Mouse (Mus musculus): Measurements from ENCODE around the gene Tnnt3. TPM values are rescaled to one million over a fixed set of nuclear protein-coding genes. Genes with fewer than 3 reads are reported as not detected.

Tnnt3 gene
- polyA plus RNA-seq, 2 experiments, result 114 to 183 TPM

DNA sequence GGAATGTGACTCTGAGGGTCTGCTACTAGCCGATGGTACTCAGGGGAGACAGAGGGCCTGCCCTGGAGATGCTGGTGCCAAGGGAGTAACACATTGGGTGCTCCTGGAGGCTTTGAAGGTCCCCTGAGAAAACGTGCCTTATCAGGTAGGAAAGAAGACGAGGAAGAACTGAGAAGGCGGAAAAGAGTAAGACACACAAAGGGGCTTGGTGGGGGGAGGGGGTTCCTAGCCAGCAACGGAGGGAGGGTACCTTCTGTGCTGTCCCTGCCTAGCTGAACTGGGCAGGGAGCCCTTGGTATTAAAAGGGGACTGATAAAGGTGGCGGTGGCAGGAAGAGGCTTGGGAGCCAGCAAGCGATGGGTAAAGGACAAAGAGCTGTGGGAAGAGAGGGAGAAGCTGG, 23.0 kb upstream of the Tnnt3 start:
- Histone ChIP-seq H3K36me3 (ENCODE audit: control insufficient read depth, insufficient read depth, low read length) (no peaks in the 10 kb centered on the region), H3K4me2 (replicated peaks; ENCODE audit: low read depth, low read length, severe bottlenecking) (no peak overlapping the region), H3K27me3 (ENCODE audit: control insufficient read depth, insufficient read depth, low read length) (no peaks in the 10 kb centered on the region), H3K9ac (ENCODE audit: low read depth, low read length, severe bottlenecking) (no peak overlapping the region), H3K27ac (replicated peaks; ENCODE audit: low read depth, low read length) (0 out of 2 replicates have a peak overlapping the region, but pooled peaks have one; percentile 13), H3K9me3 (ENCODE audit: control insufficient read depth, low read length) (no peaks in the 10 kb centered on the region), H3K4me3 (replicated peaks; ENCODE audit: low read length) (no peak overlapping the region), H3K4me1 (ENCODE audit: control insufficient read depth, insufficient read depth, low read length) (peaks cover 41% of the 10 kb centered on the region)
- no peak for TF ChIP-seq POLR2A (IDR thresholded peaks at IDR 0.05; ENCODE audit: borderline replicate concordance, extremely low read depth, insufficient read depth, insufficient read length)
- DNase-seq (ENCODE audit: low spot score) (no peak), ATAC-seq (ENCODE audit: low FRiP score, low read depth) (no peak)
- 66% methylated on average over 7 of the region's 7 CpGs for WGBS

DNA sequence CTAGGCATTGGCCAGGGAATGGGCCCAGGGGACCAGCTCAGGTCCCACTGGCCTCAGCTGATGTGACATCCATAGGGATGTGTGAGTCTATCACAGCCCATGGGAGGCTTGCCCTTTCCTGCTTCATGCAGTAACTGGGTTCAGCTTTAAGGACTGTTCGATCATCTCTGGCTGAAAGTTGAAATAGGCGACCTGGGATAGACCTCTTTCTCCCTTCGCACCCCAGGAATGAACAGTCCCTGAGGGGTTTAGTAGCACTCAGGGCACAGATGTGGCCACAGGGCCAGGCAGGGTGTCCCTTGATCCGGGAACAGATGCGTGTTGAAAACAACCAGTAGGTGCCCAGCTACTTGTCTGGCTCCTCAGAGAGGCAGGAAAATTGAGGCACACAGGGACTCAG, 22.4 kb upstream of the Tnnt3 start:
- Histone ChIP-seq H3K27me3 (ENCODE audit: control insufficient read depth, insufficient read depth, low read length) (no peaks in the 10 kb centered on the region), H3K27ac (replicated peaks; ENCODE audit: low read depth, low read length) (0 out of 2 replicates have a peak overlapping the region, but pooled peaks have one; percentile 14), H3K36me3 (ENCODE audit: control insufficient read depth, insufficient read depth, low read length) (no peaks in the 10 kb centered on the region), H3K9ac (ENCODE audit: low read depth, low read length, severe bottlenecking) (no peak overlapping the region), H3K9me3 (ENCODE audit: control insufficient read depth, low read length) (no peaks in the 10 kb centered on the region), H3K4me2 (replicated peaks; ENCODE audit: low read depth, low read length, severe bottlenecking) (no peak overlapping the region), H3K4me1 (ENCODE audit: control insufficient read depth, insufficient read depth, low read length) (peaks cover 41% of the 10 kb centered on the region), H3K4me3 (replicated peaks; ENCODE audit: low read length) (no peak overlapping the region)
- WGBS, result 79% methylated on average over 5 of the region's 5 CpGs
- DNase-seq (ENCODE audit: low spot score) (no peak), ATAC-seq (ENCODE audit: low FRiP score, low read depth) (no peak)
- TF ChIP-seq POLR2A (IDR thresholded peaks at IDR 0.05; ENCODE audit: borderline replicate concordance, extremely low read depth, insufficient read depth, insufficient read length), result no peak

DNA sequence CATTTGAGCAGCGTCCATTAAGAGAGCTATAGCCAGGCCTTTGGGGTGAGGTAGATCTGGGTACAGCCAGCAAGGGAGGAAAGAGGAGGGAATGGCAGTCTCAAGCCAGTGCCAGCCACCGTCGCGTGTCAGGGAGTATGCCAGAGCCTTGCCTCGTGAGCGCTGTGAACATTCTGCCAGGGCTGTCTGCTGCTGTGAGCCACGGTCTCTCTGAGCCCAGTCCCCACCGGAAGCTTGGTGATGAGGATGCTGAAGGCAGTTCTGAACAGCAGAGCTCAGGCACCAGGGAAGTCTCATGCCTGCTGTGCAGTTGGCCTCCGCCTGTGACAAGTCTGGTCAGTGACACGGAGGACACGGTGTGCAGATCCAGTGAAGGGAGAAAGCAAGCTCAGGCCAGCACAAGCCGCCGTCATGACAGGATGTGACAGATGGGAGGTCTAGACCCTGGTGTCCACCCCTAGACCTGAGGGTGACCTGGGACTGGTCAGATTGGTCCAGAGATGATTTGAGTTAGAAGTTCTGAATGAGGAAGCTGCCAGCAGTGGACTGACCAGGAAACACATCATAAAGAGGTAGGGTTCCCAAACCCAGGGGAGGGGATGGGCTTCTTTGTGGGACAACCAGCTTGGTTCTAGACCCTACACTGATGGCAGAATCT, 21.7 kb upstream of the Tnnt3 start:
- WGBS, result 75% methylated on average over 13 of the region's 13 CpGs
- no peak for ATAC-seq (ENCODE audit: low FRiP score, low read depth)
- Histone ChIP-seq H3K9ac (ENCODE audit: low read depth, low read length, severe bottlenecking) (peak overlapping the region; percentile 12; the same call in 1 of the 2 replicates), H3K4me3 (replicated peaks; ENCODE audit: low read length) (no peak overlapping the region), H3K27me3 (ENCODE audit: control insufficient read depth, insufficient read depth, low read length) (no peaks in the 10 kb centered on the region), H3K4me2 (replicated peaks; ENCODE audit: low read depth, low read length, severe bottlenecking) (no peak overlapping the region), H3K27ac (replicated peaks; ENCODE audit: low read depth, low read length) (no peak overlapping the region), H3K9me3 (ENCODE audit: control insufficient read depth, low read length) (no peaks in the 10 kb centered on the region), H3K36me3 (ENCODE audit: control insufficient read depth, insufficient read depth, low read length) (no peaks in the 10 kb centered on the region), H3K4me1 (ENCODE audit: control insufficient read depth, insufficient read depth, low read length) (peaks cover 41% of the 10 kb centered on the region)
- DNase-seq (ENCODE audit: low spot score), result no peak
- TF ChIP-seq POLR2A (IDR thresholded peaks at IDR 0.05; ENCODE audit: borderline replicate concordance, extremely low read depth, insufficient read depth, insufficient read length), result no peak

DNA sequence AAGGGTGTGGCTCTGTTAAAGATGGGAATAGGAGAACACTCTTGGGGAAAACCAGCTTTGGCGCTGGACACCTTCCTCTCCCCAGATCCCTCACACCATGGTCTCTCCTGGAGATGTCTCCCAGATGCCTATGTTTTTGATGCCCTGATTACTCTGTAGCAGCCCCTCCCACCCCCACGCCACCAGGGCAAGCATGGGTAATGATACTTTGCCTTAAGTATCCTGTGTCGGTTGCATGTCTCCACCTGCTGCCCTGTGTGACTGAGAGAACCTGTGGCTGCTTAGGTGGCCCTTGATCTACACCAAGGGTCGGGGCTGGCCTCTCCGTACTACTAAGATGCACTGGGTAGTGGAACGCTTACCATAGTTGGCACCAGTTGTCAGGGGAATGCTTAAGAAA, 20.6 kb upstream of the Tnnt3 start:
- H3K4me3 ChIP-seq (replicated peaks; ENCODE audit: low read length), result no peak overlapping the region
- WGBS, result 88% methylated on average over 6 of the region's 6 CpGs
- no peak overlapping the region for H3K9ac ChIP-seq (ENCODE audit: low read depth, low read length, severe bottlenecking)
- DNase-seq (ENCODE audit: low spot score) (no peak), ATAC-seq (ENCODE audit: low FRiP score, low read depth) (no peak)
- no peak overlapping the region for H3K4me2 ChIP-seq (replicated peaks; ENCODE audit: low read depth, low read length, severe bottlenecking)
- H3K27ac ChIP-seq (replicated peaks; ENCODE audit: low read depth, low read length), result no peak overlapping the region; the same call in 1 of the 2 replicates
- peaks cover 44% of the 10 kb centered on the region for H3K4me1 ChIP-seq (ENCODE audit: control insufficient read depth, insufficient read depth, low read length)
- no peaks in the 10 kb centered on the region for H3K36me3 ChIP-seq (ENCODE audit: control insufficient read depth, insufficient read depth, low read length)
- no peaks in the 10 kb centered on the region for H3K9me3 ChIP-seq (ENCODE audit: control insufficient read depth, low read length)
- no peaks in the 10 kb centered on the region for H3K27me3 ChIP-seq (ENCODE audit: control insufficient read depth, insufficient read depth, low read length)
- no peak for TF ChIP-seq POLR2A (IDR thresholded peaks at IDR 0.05; ENCODE audit: borderline replicate concordance, extremely low read depth, insufficient read depth, insufficient read length)

DNA sequence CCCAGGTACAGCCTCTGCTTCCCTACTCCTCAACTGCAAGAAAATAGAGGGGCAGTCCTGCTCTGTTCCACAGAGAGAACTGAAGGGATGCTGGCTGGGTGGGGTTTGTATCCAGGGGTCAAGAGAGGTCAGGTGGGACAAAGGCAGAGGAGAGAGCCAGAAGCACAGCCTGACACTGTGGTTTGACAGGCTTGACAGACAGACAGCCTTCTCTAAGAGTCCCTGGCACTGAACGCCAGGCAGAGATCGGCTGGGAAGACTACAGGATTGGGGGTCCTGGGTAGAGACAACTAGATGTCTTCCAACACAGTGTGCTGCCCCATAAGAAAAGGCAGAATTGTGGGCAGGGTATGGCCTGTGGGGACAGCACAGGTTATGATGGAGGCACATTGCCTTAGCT, 20.1 kb upstream of the Tnnt3 start:
- DNase-seq (ENCODE audit: low spot score), result no peak
- H3K27ac ChIP-seq (replicated peaks; ENCODE audit: low read depth, low read length), result no peak overlapping the region
- WGBS, result 86% methylated on average over 2 of the region's 2 CpGs

More for the DNA sequence above, 20.1 kb upstream of the Tnnt3 start:
- no peak for TF ChIP-seq POLR2A (IDR thresholded peaks at IDR 0.05; ENCODE audit: borderline replicate concordance, extremely low read depth, insufficient read depth, insufficient read length)
- Histone ChIP-seq H3K27me3 (ENCODE audit: control insufficient read depth, insufficient read depth, low read length) (no peaks in the 10 kb centered on the region), H3K4me1 (ENCODE audit: control insufficient read depth, insufficient read depth, low read length) (peaks cover 45% of the 10 kb centered on the region), H3K9me3 (ENCODE audit: control insufficient read depth, low read length) (no peaks in the 10 kb centered on the region), H3K36me3 (ENCODE audit: control insufficient read depth, insufficient read depth, low read length) (no peaks in the 10 kb centered on the region), H3K4me2 (replicated peaks; ENCODE audit: low read depth, low read length, severe bottlenecking) (no peak overlapping the region), H3K9ac (ENCODE audit: low read depth, low read length, severe bottlenecking) (no peak overlapping the region), H3K4me3 (replicated peaks; ENCODE audit: low read length) (no peak overlapping the region)
- no peak for ATAC-seq (ENCODE audit: low FRiP score, low read depth)

Data from limb, embryonic 14.5 days (tissue).